Mouse (Mus musculus) hindbrain, embryonic 11.5 days (tissue): Measurements from ENCODE around the gene Nynrin. TPM values are rescaled to one million over a fixed set of nuclear protein-coding genes. Genes with fewer than 3 reads are reported as not detected.

ENCODE experiments used
- ATAC-seq: fragments of 200-750 bp; cut with Nextera tagmentation; 2 replicates; pipeline ENCODE4 v1.8.0; 2017; ENCODE audit warnings: mild to moderate bottlenecking, moderate TSS enrichment, moderate library complexity; ENCODE audit not compliant: low FRiP score
- DNase-seq: peaks from one replicate; pipeline ENCODE4 v3.0.0-alpha.2; 2015; ENCODE audit warnings: low spot score
- H3K27ac ChIP-seq: fragments of 300-500 bp; sonication (generic); 2 replicates; pipeline ENCODE4 v1.5.1; 2014; ENCODE audit warnings: mild to moderate bottlenecking, low read depth, low read length
- H3K27me3 ChIP-seq: fragments of 300-500 bp; sonication (generic); 2 replicates; pipeline ENCODE4 v1.6.1; 2014; ENCODE audit warnings: mild to moderate bottlenecking, low read length, moderate library complexity, mixed read lengths; ENCODE audit not compliant: control insufficient read depth, insufficient read depth
- H3K36me3 ChIP-seq: fragments of 300-500 bp; sonication (generic); 2 replicates; pipeline ENCODE4 v1.6.1; 2014; ENCODE audit warnings: mild to moderate bottlenecking, low read length, moderate library complexity, mixed read lengths; ENCODE audit not compliant: control insufficient read depth, insufficient read depth
- H3K4me1 ChIP-seq: fragments of 300-500 bp; sonication (generic); replicated peaks from 2 replicates; pipeline ENCODE4 v1.6.1; 2014; ENCODE audit warnings: low read length, mixed read lengths; ENCODE audit not compliant: control insufficient read depth, insufficient read depth
- H3K4me2 ChIP-seq: fragments of 300-500 bp; sonication (generic); replicated peaks from 2 replicates; pipeline ENCODE4 v1.6.1; 2014; ENCODE audit warnings: mild to moderate bottlenecking, low read depth, low read length
- H3K4me3 ChIP-seq: fragments of 300-500 bp; sonication (generic); 2 replicates; pipeline ENCODE4 v1.5.1; 2014; ENCODE audit warnings: low read depth, low read length
- H3K9ac ChIP-seq: fragments of 300-500 bp; sonication (generic); 2 replicates; pipeline ENCODE4 v1.6.1; 2014; ENCODE audit warnings: low read depth, low read length
- H3K9me3 ChIP-seq: fragments of 300-500 bp; sonication (generic); 2 replicates; pipeline ENCODE4 v1.6.1; 2016; ENCODE audit warnings: low read length; ENCODE audit not compliant: control insufficient read depth
- WGBS: fragments of 180-500 bp; shearing (Covaris S2); extraction: QIAGEN DNeasy Blood & Tissue Kit; methylation state at CpG from one replicate; pipeline ENCODE4 v1.1.7; 2014; 5-methylcytosine and 5-hydroxymethylcytosine counted together
- polyA plus RNA-seq: library from polyadenylated mRNA; unstranded; fragments of >200 nt; fragmentation: Nextera tagmentation; extraction: Ambion mirVana; gene quantifications from 2 replicates; pipeline ENCODE4 v1.2.1, GENCODE M21; 2014

The Nynrin gene
- polyA plus RNA-seq, 1 experiment from 2014 or later = 8.3 TPM

- H3K4me1 ChIP-seq = no peaks in the 10 kb centered on the region; the same call in 1 of the 2 replicates
- H3K9me3 ChIP-seq = no peaks in the 10 kb centered on the region
- ATAC-seq (no peak), DNase-seq (no peak)
- WGBS = 86% methylated on average over 23 of the region's 24 CpGs
- H3K4me3 ChIP-seq = no peak overlapping the region
- no peaks in the 10 kb centered on the region for H3K27me3 ChIP-seq
- no peak overlapping the region for H3K9ac ChIP-seq
- no peak overlapping the region for H3K27ac ChIP-seq
- H3K4me2 ChIP-seq = no peak overlapping the region
- H3K36me3 ChIP-seq = peaks cover 10% of the 10 kb centered on the region; the same call in 1 of the 2 replicates
Measured at GRCm38 (mm10) chr14:55886571-55887382, 33.0 kb downstream of the Nynrin start.

DNA sequence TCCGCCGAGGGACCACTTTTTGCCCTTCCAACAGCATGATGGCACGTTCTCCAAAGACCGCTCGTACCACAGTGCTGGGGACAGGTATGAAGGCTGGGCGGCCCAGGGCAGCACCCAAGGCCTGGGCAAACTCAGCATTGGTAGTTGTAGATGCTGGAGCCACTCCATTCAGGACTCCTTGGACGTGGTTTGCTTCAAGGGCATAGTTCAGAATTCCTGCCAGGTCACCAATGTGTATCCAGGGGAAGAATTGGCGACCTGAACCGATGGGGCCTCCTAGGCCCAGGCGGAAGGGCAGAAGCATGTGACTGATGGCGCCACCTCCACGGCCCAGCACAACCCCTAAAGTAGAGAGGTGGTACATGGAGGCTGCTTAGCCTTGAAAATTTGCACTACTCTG, 43.9 kb downstream of the Nynrin start:
- no peak for DNase-seq
- 0 out of 2 replicates have a peak, but pooled peaks cover 3% of the 10 kb centered on the region for H3K4me1 ChIP-seq
- H3K4me2 ChIP-seq = no peak overlapping the region
- 90% methylated on average over 12 of the region's 12 CpGs for WGBS
- no peak overlapping the region for H3K9ac ChIP-seq
- no peaks in the 10 kb centered on the region for H3K27me3 ChIP-seq
- peaks cover 11% of the 10 kb centered on the region for H3K36me3 ChIP-seq
- H3K4me3 ChIP-seq = no peak overlapping the region
- H3K27ac ChIP-seq = no peak overlapping the region
- no peak for ATAC-seq
- H3K9me3 ChIP-seq = no peaks in the 10 kb centered on the region

GRCm38 (mm10) chr14:55898947-55899346, 45.1 kb downstream of the Nynrin start:
- Histone ChIP-seq H3K27ac (no peak overlapping the region), H3K9me3 (no peaks in the 10 kb centered on the region), H3K27me3 (no peaks in the 10 kb centered on the region), H3K9ac (no peak overlapping the region), H3K4me1 (0 out of 2 replicates have a peak, but pooled peaks cover 3% of the 10 kb centered on the region), H3K4me3 (no peak overlapping the region), H3K4me2 (no peak overlapping the region), H3K36me3 (peaks cover 8% of the 10 kb centered on the region)
- DNase-seq (no peak), ATAC-seq (no peak)
- WGBS = 94% methylated on average over 7 of the region's 7 CpGs

DNA sequence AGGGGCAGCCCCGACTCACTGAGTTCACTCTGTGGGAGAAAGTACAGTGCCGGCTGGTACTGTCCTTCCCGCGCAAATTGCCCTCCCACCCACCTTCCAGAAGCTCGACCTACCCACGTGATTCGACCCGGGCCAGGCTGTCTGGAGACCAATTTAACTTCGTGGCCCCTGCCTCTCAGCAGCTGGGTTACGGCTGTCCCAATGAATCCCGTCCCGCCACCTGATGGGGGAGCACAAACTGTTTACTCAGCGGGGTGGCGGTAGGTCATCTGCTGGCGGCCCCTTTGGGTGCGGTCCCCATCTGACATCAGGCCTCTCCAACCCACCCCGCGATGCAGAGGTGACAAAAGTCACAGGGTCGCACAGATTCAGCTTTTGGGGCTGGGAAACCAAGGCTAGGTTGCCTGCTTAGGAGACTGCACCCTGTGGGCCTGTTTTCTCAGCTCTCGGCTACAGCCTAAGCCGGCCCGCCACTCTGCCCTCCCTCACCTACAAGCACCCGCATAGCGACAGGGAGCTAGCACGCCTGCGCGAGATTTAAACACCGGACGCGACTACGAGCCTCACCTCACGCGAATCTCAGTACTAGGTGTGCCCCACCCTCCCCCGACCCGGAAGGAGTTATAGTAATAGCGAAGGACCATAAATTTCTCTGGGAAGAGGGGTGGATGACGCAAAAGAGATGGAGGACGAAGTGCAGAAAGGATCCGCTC, 46.0 kb downstream of the Nynrin start, which contains the start of gene Sdr39u1:
Gene Sdr39u1, minus strand, starts transcription at position 593 of the 713 bp plus-strand sequence.
- WGBS = 7% methylated on average over 39 of the region's 39 CpGs
- peak within 1 kb of the TSS; percentile 74 for H3K9ac ChIP-seq
- peak; percentile 85 for DNase-seq

GRCm38 (mm10) chr14:55900414-55900755, 46.6 kb downstream of the Nynrin start:
- H3K36me3 ChIP-seq = peaks cover 6% of the 10 kb centered on the region
- H3K9ac ChIP-seq = peak overlapping the region; percentile 74
- H3K27me3 ChIP-seq = no peaks in the 10 kb centered on the region
- DNase-seq (no peak), ATAC-seq (no peak)
- 0 out of 2 replicates have a peak, but pooled peaks cover 3% of the 10 kb centered on the region for H3K4me1 ChIP-seq
- peak overlapping the region; percentile 51 for H3K4me2 ChIP-seq
- H3K9me3 ChIP-seq = no peaks in the 10 kb centered on the region
- WGBS = 8% methylated on average over 12 of the region's 12 CpGs
- 0 out of 2 replicates have a peak overlapping the region, but pooled peaks have one; percentile 33 for H3K27ac ChIP-seq
- H3K4me3 ChIP-seq = peak overlapping the region; percentile 38

More for the DNA sequence above, 46.0 kb downstream of the Nynrin start, which contains the start of gene Sdr39u1:
- H3K4me2 ChIP-seq = peak within 1 kb of the TSS; percentile 51
- no peaks in the 10 kb centered on the region for H3K27me3 ChIP-seq
- 0 out of 2 replicates have a peak, but pooled peaks cover 3% of the 10 kb centered on the region for H3K4me1 ChIP-seq
- H3K4me3 ChIP-seq = peak within 1 kb of the TSS; percentile 38
- no peaks in the 10 kb centered on the region for H3K9me3 ChIP-seq
- H3K36me3 ChIP-seq = peaks cover 6% of the 10 kb centered on the region
- ATAC-seq = peak; percentile 92
- peak within 1 kb of the TSS; percentile 33; the same call in 1 of the 2 replicates for H3K27ac ChIP-seq

- no peak overlapping the region for H3K4me3 ChIP-seq
- DNase-seq = no peak
- 46% methylated on average over 1 of the region's 1 CpGs for WGBS
- H3K4me1 ChIP-seq = no peaks in the 10 kb centered on the region
- H3K9me3 ChIP-seq = no peaks in the 10 kb centered on the region
- H3K27me3 ChIP-seq = no peaks in the 10 kb centered on the region
- H3K9ac ChIP-seq = no peak overlapping the region
- no peak overlapping the region for H3K27ac ChIP-seq
- H3K36me3 ChIP-seq = no peaks in the 10 kb centered on the region
- H3K4me2 ChIP-seq = no peak overlapping the region
- no peak for ATAC-seq
Measured at GRCm38 (mm10) chr14:55905518-55905917, 51.7 kb downstream of the Nynrin start.

- DNase-seq = no peak
- WGBS = 62% methylated on average over 4 of the region's 4 CpGs
Measured at GRCm38 (mm10) chr14:55913406-55913805, 59.6 kb downstream of the Nynrin start.

DNA sequence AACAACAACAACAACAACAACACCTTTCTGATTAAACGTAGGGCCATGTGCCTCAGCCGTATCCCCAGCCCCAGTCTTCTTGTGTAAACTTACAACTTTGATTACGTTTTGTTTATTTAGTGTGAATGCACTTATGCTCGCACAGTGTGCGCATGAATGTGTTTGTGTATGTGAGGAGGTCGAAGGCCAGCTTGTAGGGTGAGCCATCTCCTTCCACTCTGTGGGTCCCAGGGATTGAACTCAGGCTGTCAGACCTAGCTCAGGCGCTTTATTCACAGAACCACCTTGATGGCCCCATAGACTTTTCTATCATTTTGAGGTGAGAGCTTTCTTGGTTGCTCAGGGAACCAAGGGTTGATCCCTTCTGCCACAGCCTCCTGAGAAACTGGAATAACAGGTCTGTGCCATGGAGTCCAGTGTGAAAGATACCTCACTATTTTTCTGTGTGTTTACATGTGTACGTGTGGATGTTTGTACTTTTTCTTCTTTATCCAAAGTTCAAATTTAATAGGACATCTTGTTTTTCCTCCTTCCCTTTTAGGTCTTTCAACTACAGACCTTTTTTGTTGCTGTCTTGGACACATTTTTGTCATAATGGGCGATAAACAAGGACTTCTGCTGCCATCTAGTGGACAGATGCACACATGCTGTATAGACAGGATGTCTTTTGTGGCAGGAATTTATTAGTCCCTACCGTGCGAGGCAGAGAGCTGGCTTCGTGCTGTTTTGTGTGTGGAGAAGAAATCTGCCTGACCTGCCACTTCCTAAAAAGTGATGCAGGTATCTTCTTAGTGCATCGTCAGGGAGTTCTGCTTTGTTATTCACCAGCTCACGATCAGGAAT, 64.7 kb downstream of the Nynrin start:
- no peak overlapping the region for H3K9ac ChIP-seq
- no peaks in the 10 kb centered on the region for H3K9me3 ChIP-seq
- no peak overlapping the region for H3K4me3 ChIP-seq
- H3K27ac ChIP-seq = no peak overlapping the region
- H3K4me2 ChIP-seq = no peak overlapping the region
- H3K27me3 ChIP-seq = no peaks in the 10 kb centered on the region
- no peaks in the 10 kb centered on the region for H3K4me1 ChIP-seq
- WGBS = 39% methylated on average over 14 of the region's 14 CpGs
- DNase-seq (peak; percentile 91), ATAC-seq (peak; percentile 79)
- H3K36me3 ChIP-seq = no peaks in the 10 kb centered on the region

More at GRCm38 (mm10) chr14:55913406-55913805, 59.6 kb downstream of the Nynrin start:
- no peak overlapping the region for H3K4me3 ChIP-seq
- H3K27ac ChIP-seq = no peak overlapping the region
- H3K36me3 ChIP-seq = no peaks in the 10 kb centered on the region
- H3K9ac ChIP-seq = no peak overlapping the region
- no peaks in the 10 kb centered on the region for H3K27me3 ChIP-seq
- no peaks in the 10 kb centered on the region for H3K4me1 ChIP-seq
- ATAC-seq = no peak
- H3K4me2 ChIP-seq = no peak overlapping the region
- H3K9me3 ChIP-seq = no peaks in the 10 kb centered on the region
